Mouse (Mus musculus) megakaryocyte, embryonic 14.5 days (primary cell): Measurements from ENCODE around the gene Ffar1. TPM values are rescaled to one million over a fixed set of nuclear protein-coding genes. Genes with fewer than 3 reads are reported as not detected.
"Not testable (repeated sequence)": the region's sequence is repeated elsewhere in the genome, so short reads cannot be mapped to it uniquely, and the experiment has no call there.

Experiments
- H3K27me3 ChIP-seq: replicated peaks from 2 replicates; pipeline ENCODE3; 2012; ENCODE audit warnings: inconsistent platforms
- H3K36me3 ChIP-seq: replicated peaks from 2 replicates; pipeline ENCODE3; 2012; ENCODE audit warnings: low read length, inconsistent platforms, mixed read lengths
- H3K4me1 ChIP-seq: 2 replicates; pipeline ENCODE4 v1.6.1; 2012; ENCODE audit warnings: inconsistent platforms
- H3K4me3 ChIP-seq: replicated peaks from 2 replicates; pipeline ENCODE3; 2012; ENCODE audit warnings: moderate library complexity, mild to moderate bottlenecking, inconsistent platforms
- H3K9me3 ChIP-seq: 2 replicates; pipeline ENCODE4 v1.6.1; 2012; ENCODE audit warnings: inconsistent platforms
- FLI1 ChIP-seq: IDR thresholded peaks from 2 replicates; pipeline ENCODE4 v1.6.1; 2012; ENCODE audit warnings: low read length, inconsistent platforms, mixed read lengths
- GATA1 ChIP-seq: IDR thresholded peaks from 3 replicates; pipeline ENCODE4 v1.6.1; 2012; ENCODE audit warnings: mixed read lengths, low read length, inconsistent platforms, borderline replicate concordance
- polyA plus RNA-seq: library from polyadenylated mRNA; stranded (reverse); fragments of >175 nt; gene quantifications from 2 replicates; pipeline ENCODE4 v1.2.3, GENCODE M21; 2012; ENCODE audit warnings: low replicate concordance; ENCODE audit not compliant: insufficient read depth

Ffar1 gene
- polyA plus RNA-seq, 1 experiment, result 0.16 TPM

GRCm38 (mm10) chr7:30837277-30837676 lies 24.1 kb downstream of the Ffar1 start:
- peaks cover 13% of the 10 kb centered on the region for H3K36me3 ChIP-seq
- peaks cover 80% of the 10 kb centered on the region for H3K4me1 ChIP-seq
- H3K27me3 ChIP-seq, result no peaks in the 10 kb centered on the region
- H3K9me3 ChIP-seq, result no peaks in the 10 kb centered on the region
- H3K4me3 ChIP-seq, result no peak overlapping the region
- TF ChIP-seq GATA1, result no peak
- TF ChIP-seq FLI1, result no peak

- peaks cover 63% of the 10 kb centered on the region for H3K4me1 ChIP-seq
- H3K4me3 ChIP-seq, H3K27me3 ChIP-seq, H3K9me3 ChIP-seq: not testable (repeated sequence)
- H3K36me3 ChIP-seq, result peaks cover 18% of the 10 kb centered on the region
Observed at GRCm38 (mm10) chr7:30832684-30833083, 28.7 kb downstream of the Ffar1 start.

- Histone ChIP-seq H3K4me1 (peaks cover 63% of the 10 kb centered on the region), H3K36me3 (peaks cover 22% of the 10 kb centered on the region), H3K4me3 (peak overlapping the region; percentile 28), H3K9me3 (peaks cover 6% of the 10 kb centered on the region), H3K27me3 (no peaks in the 10 kb centered on the region)
- TF ChIP-seq GATA1, result no peak
- TF ChIP-seq FLI1, result no peak
Observed at GRCm38 (mm10) chr7:30832261-30832660, 29.1 kb downstream of the Ffar1 start.

- no peaks in the 10 kb centered on the region for H3K27me3 ChIP-seq
- H3K4me1 ChIP-seq, result peaks cover 62% of the 10 kb centered on the region
- H3K4me3 ChIP-seq, result no peak overlapping the region
- peaks cover 10% of the 10 kb centered on the region for H3K36me3 ChIP-seq
- peaks cover 8% of the 10 kb centered on the region for H3K9me3 ChIP-seq
- TF ChIP-seq FLI1, result no peak
- no peak for TF ChIP-seq GATA1
Observed at GRCm38 (mm10) chr7:30829428-30829827, 31.9 kb downstream of the Ffar1 start.

- H3K4me1 ChIP-seq, result peaks cover 68% of the 10 kb centered on the region
- H3K9me3 ChIP-seq, H3K36me3 ChIP-seq, H3K27me3 ChIP-seq, H3K4me3 ChIP-seq: not testable (repeated sequence)
Observed at GRCm38 (mm10) chr7:30828871-30829270, 32.5 kb downstream of the Ffar1 start.

GRCm38 (mm10) chr7:30826660-30827059 lies 34.7 kb downstream of the Ffar1 start:
- no peaks in the 10 kb centered on the region for H3K27me3 ChIP-seq
- peaks cover 77% of the 10 kb centered on the region for H3K4me1 ChIP-seq
- peaks cover 10% of the 10 kb centered on the region for H3K36me3 ChIP-seq
- no peak overlapping the region for H3K4me3 ChIP-seq
- TF ChIP-seq GATA1, result no peak
- TF ChIP-seq FLI1, result no peak
- peaks cover 8% of the 10 kb centered on the region for H3K9me3 ChIP-seq

GRCm38 (mm10) chr7:30824306-30824705 lies 37.1 kb downstream of the Ffar1 start:
- TF ChIP-seq FLI1 (no peak), GATA1 (no peak)
- Histone ChIP-seq H3K4me3 (no peak overlapping the region), H3K4me1 (peaks cover 87% of the 10 kb centered on the region), H3K27me3 (no peaks in the 10 kb centered on the region), H3K9me3 (peaks cover 8% of the 10 kb centered on the region), H3K36me3 (peaks cover 15% of the 10 kb centered on the region)

GRCm38 (mm10) chr7:30823675-30824074 lies 37.7 kb downstream of the Ffar1 start, which contains the start of gene Ffar2:
Ffar2 (minus strand) TSS chr7:30823775.
- H3K9me3 ChIP-seq, result peaks cover 8% of the 10 kb centered on the region
- peaks cover 19% of the 10 kb centered on the region for H3K36me3 ChIP-seq
- peaks cover 90% of the 10 kb centered on the region for H3K4me1 ChIP-seq
- no peaks in the 10 kb centered on the region for H3K27me3 ChIP-seq
- TF ChIP-seq GATA1 (no peak), FLI1 (no peak)
- no peak within 1 kb of the TSS for H3K4me3 ChIP-seq

- Histone ChIP-seq H3K4me1 (peaks cover 96% of the 10 kb centered on the region), H3K27me3 (no peaks in the 10 kb centered on the region), H3K9me3 (no peaks in the 10 kb centered on the region), H3K36me3 (peaks cover 15% of the 10 kb centered on the region), H3K4me3 (peak overlapping the region; percentile 79)
- TF ChIP-seq GATA1, result no peak
- no peak for TF ChIP-seq FLI1
Observed at GRCm38 (mm10) chr7:30821532-30821931, 39.8 kb downstream of the Ffar1 start.

- H3K36me3 ChIP-seq, result peaks cover 18% of the 10 kb centered on the region
Observed at GRCm38 (mm10) chr7:30820854-30821445, 40.4 kb downstream of the Ffar1 start.

GRCm38 (mm10) chr7:30820131-30820530 lies 41.2 kb downstream of the Ffar1 start:
- peaks cover 18% of the 10 kb centered on the region for H3K36me3 ChIP-seq
- H3K4me3 ChIP-seq, result peak overlapping the region; percentile 86
- no peaks in the 10 kb centered on the region for H3K9me3 ChIP-seq
- H3K27me3 ChIP-seq, result no peaks in the 10 kb centered on the region
- TF ChIP-seq FLI1 (no peak), GATA1 (no peak)
- H3K4me1 ChIP-seq, result peaks cover 97% of the 10 kb centered on the region

More at GRCm38 (mm10) chr7:30820854-30821445, 40.4 kb downstream of the Ffar1 start:
- H3K27me3 ChIP-seq, result no peaks in the 10 kb centered on the region
- H3K9me3 ChIP-seq, result no peaks in the 10 kb centered on the region
- H3K4me1 ChIP-seq, result peaks cover 96% of the 10 kb centered on the region
- TF ChIP-seq FLI1 (no peak), GATA1 (no peak)
- peak overlapping the region; percentile 86 for H3K4me3 ChIP-seq
